Mouse (Mus musculus): ENCODE data around the gene Ddx23.

The Ddx23 gene

GRCm38 (mm10) chr15:98604041-98604575, 58.6 kb downstream of the Ddx23 start:
- DNase-seq = peak; percentile 48

- DNase-seq = peak; percentile 60
Observed at GRCm38 (mm10) chr15:98602921-98603458, 59.7 kb downstream of the Ddx23 start.

GRCm38 (mm10) chr15:98602191-98602881, 60.4 kb downstream of the Ddx23 start:
- DNase-seq = peak; percentile 48

- no peak for DNase-seq
Observed at GRCm38 (mm10) chr15:98601832-98602190, 60.9 kb downstream of the Ddx23 start.

- no peak for DNase-seq
Observed at GRCm38 (mm10) chr15:98600036-98600709, 62.5 kb downstream of the Ddx23 start.

GRCm38 (mm10) chr15:98596609-98597008, 66.1 kb downstream of the Ddx23 start:
- no peak for DNase-seq
